Mouse (Mus musculus) embryonic fibroblast, embryonic 13.5 days (primary cell): ENCODE results near the gene Ndufs8. TPM values are rescaled to one million over a fixed set of nuclear protein-coding genes. Genes with fewer than 3 reads are reported as not detected.
"Not testable (repeated sequence)": the region's sequence is repeated elsewhere in the genome, so short reads cannot be mapped to it uniquely, and the experiment has no call there.

Experiments
- H3K27ac ChIP-seq: 2 replicates; pipeline ENCODE4 v1.5.1; 2012; ENCODE audit warnings: low read length, control low read depth, inconsistent platforms; ENCODE audit not compliant: insufficient read depth
- H3K4me1 ChIP-seq: 2 replicates; pipeline ENCODE4 v1.6.1; 2011; ENCODE audit warnings: low read length; ENCODE audit not compliant: control insufficient read depth, insufficient read depth
- H3K4me3 ChIP-seq: 2 replicates; pipeline ENCODE4 v1.5.1; 2011; ENCODE audit warnings: mild to moderate bottlenecking, control low read depth, low read length; ENCODE audit not compliant: insufficient read depth
- CTCF ChIP-seq: IDR thresholded peaks from 2 replicates; pipeline ENCODE4 v1.5.1; 2011; ENCODE audit warnings: mild to moderate bottlenecking, control low read depth, low read length, moderate library complexity, borderline replicate concordance; ENCODE audit not compliant: insufficient read depth
- POLR2A ChIP-seq: IDR thresholded peaks from 2 replicates; pipeline ENCODE4 v1.6.1; 2011; ENCODE audit warnings: low read depth, mild to moderate bottlenecking, control low read depth, low read length, moderate library complexity
- polyA plus RNA-seq: library from polyadenylated mRNA; stranded (reverse); fragments of >200 nt; gene quantifications from 2 replicates; pipeline ENCODE4 v1.2.4, GENCODE M21; 2011; ENCODE audit warnings: low read depth; ENCODE audit not compliant: missing spikeins, insufficient read length

Ndufs8 gene
- 97.0 and 108 TPM in 2 replicates for polyA plus RNA-seq

DNA sequence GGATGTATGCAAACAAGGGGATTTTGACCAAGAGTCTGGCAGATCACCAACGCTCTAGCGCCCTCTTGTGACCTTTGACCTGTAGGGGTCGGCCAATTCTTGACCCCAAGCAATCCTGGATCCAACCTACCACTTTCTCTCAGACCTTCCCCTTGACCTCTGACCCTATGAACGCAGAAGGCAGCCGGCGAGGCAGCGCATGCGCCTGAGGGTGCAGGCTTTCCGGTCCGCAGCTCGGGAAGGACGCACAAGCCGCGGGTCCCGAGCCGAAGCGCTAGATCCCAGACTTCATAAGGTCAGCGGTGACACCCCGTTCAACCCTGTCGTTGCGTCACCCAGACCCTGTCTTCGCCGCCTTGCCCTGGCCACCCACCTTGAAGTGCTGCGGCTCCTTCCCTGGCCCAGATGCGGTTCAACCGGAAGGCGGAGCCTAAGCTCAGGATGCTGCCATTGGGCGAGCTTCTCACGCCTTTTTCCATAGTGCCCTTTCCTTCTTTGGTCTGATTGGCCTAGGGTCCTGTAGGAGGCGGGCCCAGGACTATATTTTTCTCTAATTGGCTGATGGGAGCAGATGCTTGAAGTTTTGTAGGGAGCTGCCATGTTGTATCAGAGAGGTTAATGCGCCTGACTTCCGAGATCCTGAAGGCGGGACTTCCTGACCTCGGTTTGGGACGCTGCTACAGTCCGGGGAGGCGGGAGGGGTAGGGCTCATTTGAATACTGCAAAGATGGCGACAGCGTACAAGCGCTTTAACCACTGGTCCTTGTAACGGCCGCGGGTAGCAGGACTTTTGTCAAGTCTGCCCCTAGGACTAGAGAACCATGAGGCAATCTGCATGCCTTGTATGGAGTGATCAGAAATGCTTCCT is at the start of gene Ndufs8:
Gene Ndufs8 (minus strand): TSS at position 438 of the 868 bp plus-strand sequence.
- peak within 1 kb of the TSS; percentile 78 for H3K4me3 ChIP-seq
- peaks cover 2% of the 10 kb centered on the region; the same call in 1 of the 2 replicates for H3K4me1 ChIP-seq
- peak; percentile 89 for TF ChIP-seq POLR2A
- TF ChIP-seq CTCF = no peak
- peak within 1 kb of the TSS; percentile 51 for H3K27ac ChIP-seq

DNA sequence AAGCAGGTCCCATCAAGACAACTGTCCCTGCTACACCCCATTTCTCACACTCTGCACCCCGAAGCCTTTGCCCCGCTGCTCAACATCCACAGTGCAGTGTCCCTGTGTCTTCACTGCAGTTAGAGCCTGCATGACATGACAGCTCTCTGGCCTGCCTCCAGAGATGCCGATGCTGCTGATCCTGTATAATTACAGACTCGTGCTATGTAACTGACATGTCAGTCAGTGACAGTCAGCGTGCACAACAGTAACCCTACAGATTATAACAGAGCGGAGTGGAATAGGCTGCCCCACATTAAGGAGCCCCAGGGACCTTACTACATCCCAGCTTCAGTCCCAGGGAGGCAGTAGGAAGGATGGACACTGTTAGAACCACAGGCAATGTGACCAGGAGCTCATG is 49.2 kb upstream of the Ndufs8 start:
- H3K4me3 ChIP-seq, H3K4me1 ChIP-seq, H3K27ac ChIP-seq: not testable (repeated sequence)

DNA sequence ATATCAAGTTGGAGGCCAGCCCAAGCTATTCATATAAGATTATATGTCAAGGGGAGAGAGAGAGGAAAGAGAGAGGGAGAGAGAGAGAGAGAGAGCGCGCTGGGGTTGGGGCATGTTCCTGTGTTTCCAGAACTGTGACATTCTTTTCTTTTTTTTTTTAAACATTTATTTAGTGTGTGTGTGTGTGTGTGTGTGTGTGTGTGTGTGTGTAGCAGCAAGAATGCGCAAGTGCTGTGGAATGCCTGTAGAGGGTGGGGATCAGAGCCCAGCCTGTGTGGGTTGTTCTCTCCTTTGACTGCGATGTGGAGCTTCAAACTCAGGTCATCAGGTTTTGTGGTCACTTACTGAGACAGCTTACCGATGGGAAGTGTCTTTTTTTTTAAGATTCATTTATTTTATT is 47.6 kb upstream of the Ndufs8 start:
- no peak overlapping the region for H3K4me3 ChIP-seq
- H3K4me1 ChIP-seq = no peaks in the 10 kb centered on the region
- TF ChIP-seq CTCF = no peak
- TF ChIP-seq POLR2A = no peak
- no peak overlapping the region for H3K27ac ChIP-seq

DNA sequence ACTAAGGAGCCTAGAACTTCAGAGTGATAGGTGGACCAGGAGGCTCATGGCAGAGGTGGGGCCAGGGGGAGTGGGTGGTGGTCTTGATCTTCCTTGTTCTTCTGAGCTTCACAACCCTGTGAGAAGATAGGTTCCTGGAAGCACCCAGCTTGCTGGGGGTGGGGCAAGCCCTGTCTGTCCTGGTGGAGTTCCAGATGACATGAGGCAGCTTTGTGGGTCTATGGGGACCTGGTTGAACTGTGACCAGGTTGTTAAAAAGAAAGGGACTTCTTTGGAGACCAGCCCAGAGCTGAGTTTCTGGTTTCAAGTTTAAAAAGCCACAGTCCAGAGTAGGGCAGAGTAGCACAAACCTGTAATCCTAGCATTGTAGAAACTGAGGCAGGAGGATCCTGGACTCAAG is 46.5 kb upstream of the Ndufs8 start:
- Histone ChIP-seq H3K4me3 (no peak overlapping the region), H3K4me1 (no peaks in the 10 kb centered on the region), H3K27ac (no peak overlapping the region)
- TF ChIP-seq POLR2A (no peak), CTCF (no peak)

GRCm38 (mm10) chr19:3958470-3958869 is 45.9 kb upstream of the Ndufs8 start, which contains the start of gene Aldh3b3:
Gene Aldh3b3 (plus strand): TSS chr19:3958645.
- Histone ChIP-seq H3K4me3 (no peak within 1 kb of the TSS), H3K27ac (no peak within 1 kb of the TSS), H3K4me1 (no peaks in the 10 kb centered on the region)
- TF ChIP-seq POLR2A (no peak), CTCF (no peak)

GRCm38 (mm10) chr19:3957296-3958036 is 44.9 kb upstream of the Ndufs8 start:
- H3K27ac ChIP-seq, H3K4me1 ChIP-seq, H3K4me3 ChIP-seq: not testable (repeated sequence)

GRCm38 (mm10) chr19:3955804-3956203 is 43.2 kb upstream of the Ndufs8 start:
- Histone ChIP-seq H3K27ac (no peak overlapping the region), H3K4me1 (no peaks in the 10 kb centered on the region), H3K4me3 (no peak overlapping the region)
- TF ChIP-seq POLR2A = no peak
- no peak for TF ChIP-seq CTCF

DNA sequence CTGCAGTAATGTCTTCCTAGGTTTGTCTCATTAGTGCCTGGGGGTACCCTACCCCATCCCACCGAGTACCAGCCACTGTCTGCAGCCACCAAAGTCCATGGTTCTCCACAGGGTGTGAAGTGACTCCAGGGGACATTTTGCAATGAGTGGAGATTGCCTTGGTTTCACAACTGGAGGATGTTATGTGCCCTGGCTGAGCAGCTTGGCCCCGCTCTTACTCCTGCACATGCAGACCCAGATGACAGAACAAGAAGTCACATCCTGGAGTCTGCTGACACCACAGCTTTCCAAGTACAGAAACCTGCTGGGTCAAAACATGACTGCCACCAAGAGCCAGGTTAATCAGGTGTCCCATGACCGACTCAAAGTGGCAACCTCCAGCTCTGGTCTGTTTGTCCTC is 42.5 kb upstream of the Ndufs8 start:
- TF ChIP-seq CTCF (no peak), POLR2A (no peak)
- no peak overlapping the region for H3K27ac ChIP-seq

GRCm38 (mm10) chr19:3952099-3952498 is 39.5 kb upstream of the Ndufs8 start:
- no peak overlapping the region for H3K27ac ChIP-seq
- H3K4me1 ChIP-seq = no peaks in the 10 kb centered on the region
- no peak overlapping the region for H3K4me3 ChIP-seq
- TF ChIP-seq CTCF (no peak), POLR2A (no peak)

More for the DNA sequence above, 42.5 kb upstream of the Ndufs8 start:
- no peaks in the 10 kb centered on the region for H3K4me1 ChIP-seq
- no peak overlapping the region for H3K4me3 ChIP-seq

DNA sequence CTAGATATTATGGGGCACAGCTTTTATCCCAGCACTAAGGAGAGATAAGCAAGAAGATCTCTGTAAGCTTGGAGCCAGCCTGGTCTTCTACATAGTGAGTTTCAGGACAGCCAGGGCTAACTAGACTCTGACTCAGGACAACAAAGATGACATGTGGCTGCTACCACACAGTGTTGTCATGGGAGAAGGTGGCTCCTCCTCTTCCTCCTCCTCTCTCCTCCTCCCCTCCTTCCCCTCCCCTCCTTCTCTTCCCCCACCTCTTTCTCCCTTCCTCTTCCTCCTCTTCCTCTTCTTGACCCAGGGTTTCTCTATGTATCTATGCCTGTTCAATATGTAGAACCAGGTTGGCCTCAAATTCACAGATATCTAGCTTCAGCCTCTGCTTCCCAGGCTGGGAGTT is 38.9 kb upstream of the Ndufs8 start:
- H3K4me1 ChIP-seq = no peaks in the 10 kb centered on the region
- H3K27ac ChIP-seq = no peak overlapping the region
- TF ChIP-seq POLR2A = no peak
- no peak for TF ChIP-seq CTCF
- no peak overlapping the region for H3K4me3 ChIP-seq
